Mouse (Mus musculus) forebrain, embryonic 13.5 days (tissue): ENCODE data around the gene Hspg2. TPM values are rescaled to one million over a fixed set of nuclear protein-coding genes. Genes with fewer than 3 reads are reported as not detected.

Source experiments
- ATAC-seq: fragments of 200-750 bp; cut with Nextera tagmentation; 2 replicates; pipeline ENCODE4 v1.8.0; 2017
- H3K27ac ChIP-seq: fragments of 300-500 bp; sonication (generic); 2 replicates; pipeline ENCODE4 v1.5.1; 2015; ENCODE audit warnings: inconsistent platforms, mild to moderate bottlenecking, moderate library complexity
- H3K27me3 ChIP-seq: fragments of 300-500 bp; sonication (generic); 2 replicates; pipeline ENCODE4 v1.6.1; 2015; ENCODE audit warnings: mild to moderate bottlenecking, inconsistent platforms
- H3K36me3 ChIP-seq: fragments of 300-500 bp; sonication (generic); 2 replicates; pipeline ENCODE4 v1.6.1; 2015; ENCODE audit warnings: mild to moderate bottlenecking, inconsistent platforms; ENCODE audit not compliant: poor library complexity, severe bottlenecking
- H3K4me1 ChIP-seq: fragments of 300-500 bp; sonication (generic); 2 replicates; pipeline ENCODE4 v1.6.1; 2015; ENCODE audit warnings: inconsistent platforms
- H3K4me2 ChIP-seq: fragments of 300-500 bp; sonication (generic); 2 replicates; pipeline ENCODE4 v1.6.1; 2015; ENCODE audit warnings: inconsistent platforms, mild to moderate bottlenecking, moderate library complexity
- H3K4me3 ChIP-seq: fragments of 300-500 bp; sonication (generic); 2 replicates; pipeline ENCODE4 v1.5.1; 2015; ENCODE audit warnings: mild to moderate bottlenecking, inconsistent platforms
- H3K9ac ChIP-seq: fragments of 300-500 bp; sonication (generic); 2 replicates; pipeline ENCODE4 v1.6.1; 2015; ENCODE audit warnings: mild to moderate bottlenecking, inconsistent platforms
- H3K9me3 ChIP-seq: fragments of 300-500 bp; sonication (generic); replicated peaks from 2 replicates; pipeline ENCODE4 v1.6.1; 2016; ENCODE audit warnings: inconsistent platforms
- WGBS: fragments of 180-500 bp; shearing (Covaris S2); methylation state at CpG from one replicate; pipeline ENCODE4 v1.1.7; 2015; 5-methylcytosine and 5-hydroxymethylcytosine counted together
- polyA plus RNA-seq: library from polyadenylated mRNA; unstranded; fragments of >200 nt; fragmentation: Nextera tagmentation; extraction: Ambion mirVana; gene quantifications from 2 replicates; pipeline ENCODE4 v1.2.1, GENCODE M21; 2015

Gene Hspg2
- polyA plus RNA-seq, 1 experiment from 2014 or later = 4.8 TPM

DNA sequence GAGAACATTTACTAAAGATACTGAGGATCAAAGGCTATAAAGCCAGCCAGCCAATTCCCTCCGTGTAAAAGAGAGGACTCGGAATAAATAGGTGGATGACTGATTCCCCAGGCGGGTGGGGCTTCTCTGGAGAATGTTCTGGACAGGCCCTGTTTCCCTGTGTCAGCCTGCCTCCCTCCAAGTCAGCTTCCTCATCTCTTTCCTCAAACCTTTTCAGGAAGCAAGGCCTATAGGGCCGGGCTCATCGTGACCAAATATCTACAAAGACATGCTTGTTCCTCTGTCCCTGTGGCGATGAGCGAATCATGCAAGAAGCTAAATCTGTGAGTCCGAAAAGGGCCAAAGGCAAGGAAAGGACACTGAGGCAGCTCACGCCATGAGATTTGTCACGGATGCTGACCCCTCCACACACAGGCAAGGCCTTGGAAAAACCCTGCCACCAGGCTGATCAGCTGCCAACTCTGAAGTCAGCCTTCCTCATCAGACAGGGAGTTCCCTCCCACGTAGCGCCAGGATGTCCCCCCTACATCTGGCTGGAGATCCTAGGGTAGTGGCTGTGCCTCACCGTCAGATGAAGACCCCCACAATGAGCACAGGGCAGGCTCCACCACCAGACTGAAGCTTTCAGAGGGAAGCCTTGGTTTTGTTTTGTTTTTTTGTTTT is 3.3 kb upstream of the Hspg2 start:
- Histone ChIP-seq H3K9ac (no peak overlapping the region), H3K36me3 (no peaks in the 10 kb centered on the region), H3K4me1 (peaks cover 24% of the 10 kb centered on the region), H3K9me3 (0 out of 2 replicates have a peak, but pooled peaks cover 3% of the 10 kb centered on the region), H3K4me2 (no peak overlapping the region), H3K27ac (no peak overlapping the region), H3K27me3 (no peaks in the 10 kb centered on the region; the same call in 1 of the 2 replicates), H3K4me3 (no peak overlapping the region)
- ATAC-seq = no peak
- 80% methylated on average over 13 of the region's 13 CpGs for WGBS

- Histone ChIP-seq H3K4me3 (no peak overlapping the region), H3K27ac (no peak overlapping the region; the same call in 1 of the 2 replicates), H3K27me3 (no peaks in the 10 kb centered on the region; the same call in 1 of the 2 replicates), H3K9ac (no peak overlapping the region), H3K4me2 (no peak overlapping the region), H3K36me3 (no peaks in the 10 kb centered on the region), H3K9me3 (0 out of 2 replicates have a peak, but pooled peaks cover 1% of the 10 kb centered on the region), H3K4me1 (peaks cover 29% of the 10 kb centered on the region)
- 76% methylated on average over 4 of the region's 4 CpGs for WGBS
- ATAC-seq = no peak
Measured at GRCm38 (mm10) chr4:137466991-137467390, 1.6 kb upstream of the Hspg2 start.

DNA sequence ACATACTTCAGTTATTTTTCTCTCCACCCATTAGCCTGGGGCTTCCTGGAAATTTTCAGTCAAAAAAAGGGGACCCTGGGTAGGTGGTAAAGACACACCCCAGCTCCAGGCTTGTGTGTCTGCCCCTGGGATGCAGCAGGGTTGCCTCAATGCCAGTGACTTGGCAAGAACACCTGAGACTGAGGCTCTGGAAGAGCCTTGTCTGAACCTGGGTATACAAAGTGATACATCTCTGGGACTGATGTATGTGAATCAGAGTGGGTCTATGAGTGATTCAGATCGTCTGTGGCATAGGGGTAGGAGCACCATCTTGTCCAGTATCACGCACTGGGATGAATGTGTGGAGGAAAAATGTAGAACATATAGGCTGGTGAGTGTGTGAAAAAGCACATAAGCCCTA is 1.0 kb upstream of the Hspg2 start:
- H3K36me3 ChIP-seq = no peaks in the 10 kb centered on the region
- no peak overlapping the region for H3K27ac ChIP-seq
- peak overlapping the region; percentile 95; the same call in 1 of the 2 replicates for H3K4me2 ChIP-seq
- no peak for ATAC-seq
- H3K9ac ChIP-seq = no peak overlapping the region
- no peaks in the 10 kb centered on the region for H3K9me3 ChIP-seq
- H3K4me3 ChIP-seq = no peak overlapping the region
- H3K27me3 ChIP-seq = no peaks in the 10 kb centered on the region; the same call in 1 of the 2 replicates
- H3K4me1 ChIP-seq = peaks cover 29% of the 10 kb centered on the region
- WGBS = 88% methylated on average over 2 of the region's 2 CpGs

GRCm38 (mm10) chr4:137469081-137469844 is 694 bp downstream of the Hspg2 start:
- no peaks in the 10 kb centered on the region; the same call in 1 of the 2 replicates for H3K27me3 ChIP-seq
- H3K4me1 ChIP-seq = peaks cover 29% of the 10 kb centered on the region
- ATAC-seq = 0 out of 2 replicates have a peak, but pooled peaks have one; percentile 19
- peak overlapping the region; percentile 73 for H3K9ac ChIP-seq
- peak overlapping the region; percentile 59 for H3K4me3 ChIP-seq
- no peaks in the 10 kb centered on the region for H3K36me3 ChIP-seq
- no peak overlapping the region for H3K27ac ChIP-seq
- peak overlapping the region; percentile 95 for H3K4me2 ChIP-seq
- H3K9me3 ChIP-seq = no peaks in the 10 kb centered on the region
- 5% methylated on average over 20 of the region's 20 CpGs for WGBS

- no peaks in the 10 kb centered on the region; the same call in 1 of the 2 replicates for H3K27me3 ChIP-seq
- H3K4me1 ChIP-seq = peaks cover 29% of the 10 kb centered on the region
- H3K9me3 ChIP-seq = no peaks in the 10 kb centered on the region
- H3K4me3 ChIP-seq = peak overlapping the region; percentile 59
- peak overlapping the region; percentile 95 for H3K4me2 ChIP-seq
- H3K27ac ChIP-seq = no peak overlapping the region
- ATAC-seq = no peak
- no peak overlapping the region; the same call in 1 of the 2 replicates for H3K9ac ChIP-seq
- H3K36me3 ChIP-seq = no peaks in the 10 kb centered on the region
- WGBS = 31% methylated on average over 15 of the region's 15 CpGs
Measured at GRCm38 (mm10) chr4:137469845-137470692, 1.5 kb downstream of the Hspg2 start.

GRCm38 (mm10) chr4:137470701-137471317 is 2.2 kb downstream of the Hspg2 start:
- no peaks in the 10 kb centered on the region for H3K36me3 ChIP-seq
- WGBS = 65% methylated on average over 9 of the region's 9 CpGs
- peak overlapping the region; percentile 95; the same call in 1 of the 2 replicates for H3K4me2 ChIP-seq
- no peaks in the 10 kb centered on the region; the same call in 1 of the 2 replicates for H3K27me3 ChIP-seq
- H3K27ac ChIP-seq = no peak overlapping the region
- no peak overlapping the region; the same call in 1 of the 2 replicates for H3K9ac ChIP-seq
- H3K9me3 ChIP-seq = no peaks in the 10 kb centered on the region
- peaks cover 29% of the 10 kb centered on the region for H3K4me1 ChIP-seq
- ATAC-seq = no peak
- H3K4me3 ChIP-seq = no peak overlapping the region

- Histone ChIP-seq H3K27me3 (no peaks in the 10 kb centered on the region; the same call in 1 of the 2 replicates), H3K27ac (no peak overlapping the region), H3K9me3 (no peaks in the 10 kb centered on the region), H3K36me3 (no peaks in the 10 kb centered on the region), H3K9ac (no peak overlapping the region), H3K4me3 (no peak overlapping the region), H3K4me1 (peaks cover 31% of the 10 kb centered on the region), H3K4me2 (no peak overlapping the region)
- WGBS = 70% methylated on average over 8 of the region's 8 CpGs
- ATAC-seq = no peak
Measured at GRCm38 (mm10) chr4:137471326-137471725, 2.8 kb downstream of the Hspg2 start.

DNA sequence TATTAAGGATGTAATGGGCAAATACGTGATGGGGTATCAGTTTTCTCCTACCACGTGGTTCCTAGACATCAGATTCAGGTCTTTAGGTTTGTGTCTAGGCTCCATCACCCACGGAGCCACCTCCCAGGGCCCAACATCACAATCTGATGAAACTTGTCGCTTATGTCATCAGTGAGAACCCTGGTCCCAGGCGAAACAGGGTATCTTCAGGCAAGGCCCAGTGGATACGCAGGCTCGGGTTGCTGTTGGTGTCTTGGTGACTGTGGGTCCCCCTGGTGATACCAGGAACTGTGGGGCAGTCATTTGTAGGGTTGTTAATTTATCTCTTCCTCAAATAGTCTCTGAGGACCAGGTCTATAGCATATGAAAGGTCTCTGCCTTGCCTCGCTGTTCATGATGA is 4.7 kb downstream of the Hspg2 start:
- Histone ChIP-seq H3K4me3 (no peak overlapping the region), H3K36me3 (no peaks in the 10 kb centered on the region), H3K4me2 (no peak overlapping the region), H3K9ac (no peak overlapping the region), H3K9me3 (no peaks in the 10 kb centered on the region), H3K4me1 (peaks cover 41% of the 10 kb centered on the region), H3K27ac (no peak overlapping the region), H3K27me3 (no peaks in the 10 kb centered on the region; the same call in 1 of the 2 replicates)
- no peak for ATAC-seq
- 93% methylated on average over 8 of the region's 8 CpGs for WGBS

DNA sequence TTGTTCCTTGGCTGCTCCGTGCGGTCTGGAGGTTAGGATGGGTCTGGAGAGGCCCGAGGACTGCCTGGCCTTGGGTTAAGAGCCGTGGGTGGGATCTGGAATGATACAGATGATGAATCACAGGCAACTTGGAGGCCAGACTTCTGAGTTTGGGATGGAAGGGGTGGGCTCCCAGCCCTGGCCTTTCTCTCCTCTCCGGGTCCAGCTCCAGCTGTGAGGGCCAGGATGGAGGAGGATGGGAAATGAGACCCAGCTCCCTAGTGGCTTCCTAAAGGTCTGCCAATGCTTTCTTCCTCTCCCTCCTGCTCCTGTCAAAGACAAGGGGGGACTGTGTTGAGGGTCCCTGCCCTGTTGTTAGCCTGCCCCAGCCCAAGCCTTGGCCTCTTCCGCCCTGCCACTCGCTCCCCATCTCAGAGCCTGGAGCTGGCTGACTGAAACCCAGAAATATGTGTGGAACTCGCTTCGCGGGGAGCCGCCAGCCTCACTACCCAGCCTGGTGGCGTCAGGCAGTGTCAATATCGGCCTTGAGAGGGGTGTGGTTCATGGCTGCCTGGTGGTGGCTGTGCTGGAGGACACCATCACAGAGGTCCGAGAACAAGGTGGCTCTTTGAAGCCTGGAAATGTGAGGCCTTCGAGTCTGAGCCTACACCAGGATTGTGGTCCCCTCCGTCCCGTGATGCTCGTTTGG is 5.3 kb downstream of the Hspg2 start:
- Histone ChIP-seq H3K27ac (no peak overlapping the region), H3K4me2 (no peak overlapping the region), H3K9ac (no peak overlapping the region), H3K36me3 (no peaks in the 10 kb centered on the region), H3K4me1 (peaks cover 45% of the 10 kb centered on the region), H3K9me3 (no peaks in the 10 kb centered on the region), H3K27me3 (no peaks in the 10 kb centered on the region; the same call in 1 of the 2 replicates), H3K4me3 (no peak overlapping the region)
- WGBS = 83% methylated on average over 18 of the region's 18 CpGs
- no peak for ATAC-seq

DNA sequence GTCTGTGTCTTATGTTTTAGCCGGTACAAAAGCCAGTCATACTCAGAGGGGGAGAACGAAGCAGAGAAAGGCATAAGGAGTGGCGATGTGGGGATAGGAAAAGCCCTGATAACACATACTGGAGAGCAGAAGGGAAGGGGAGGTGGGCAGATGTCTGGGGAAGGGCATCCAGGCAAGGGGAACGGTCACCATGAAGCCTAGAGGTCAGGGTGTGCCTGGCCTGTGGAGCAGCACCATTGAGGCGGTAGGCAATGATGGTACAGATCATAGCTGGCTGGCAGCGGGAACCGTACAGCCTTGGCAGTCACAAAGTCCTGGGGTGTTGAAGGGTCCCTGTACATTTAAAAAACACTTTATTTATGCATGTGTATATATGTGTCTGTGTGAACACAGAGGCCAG is 6.1 kb downstream of the Hspg2 start:
- peaks cover 40% of the 10 kb centered on the region for H3K4me1 ChIP-seq
- no peaks in the 10 kb centered on the region for H3K9me3 ChIP-seq
- no peak for ATAC-seq
- H3K27me3 ChIP-seq = no peaks in the 10 kb centered on the region; the same call in 1 of the 2 replicates
- H3K4me2 ChIP-seq = no peak overlapping the region
- no peak overlapping the region for H3K9ac ChIP-seq
- WGBS = 88% methylated on average over 7 of the region's 7 CpGs
- no peaks in the 10 kb centered on the region for H3K36me3 ChIP-seq
- H3K27ac ChIP-seq = no peak overlapping the region
- no peak overlapping the region for H3K4me3 ChIP-seq
